Mouse (Mus musculus) ovary, postnatal 36 days (tissue): Measurements from ENCODE around the gene Smarcb1.
A peak's percentile ranks its signal among the peaks of the same experiment; 100 is the strongest.

ENCODE experiments used
- DNase-seq: peaks from one replicate; pipeline ENCODE4 v3.0.0; 2022; ENCODE audit warnings: low spot score, mixed read lengths

Gene Smarcb1

GRCm38 (mm10) chr10:75932891-75933290 lies 11.5 kb upstream of the Smarcb1 start, which contains the start of gene Chchd10:
Gene Chchd10 (plus strand): TSS chr10:75933130.
- no peak for DNase-seq

DNA sequence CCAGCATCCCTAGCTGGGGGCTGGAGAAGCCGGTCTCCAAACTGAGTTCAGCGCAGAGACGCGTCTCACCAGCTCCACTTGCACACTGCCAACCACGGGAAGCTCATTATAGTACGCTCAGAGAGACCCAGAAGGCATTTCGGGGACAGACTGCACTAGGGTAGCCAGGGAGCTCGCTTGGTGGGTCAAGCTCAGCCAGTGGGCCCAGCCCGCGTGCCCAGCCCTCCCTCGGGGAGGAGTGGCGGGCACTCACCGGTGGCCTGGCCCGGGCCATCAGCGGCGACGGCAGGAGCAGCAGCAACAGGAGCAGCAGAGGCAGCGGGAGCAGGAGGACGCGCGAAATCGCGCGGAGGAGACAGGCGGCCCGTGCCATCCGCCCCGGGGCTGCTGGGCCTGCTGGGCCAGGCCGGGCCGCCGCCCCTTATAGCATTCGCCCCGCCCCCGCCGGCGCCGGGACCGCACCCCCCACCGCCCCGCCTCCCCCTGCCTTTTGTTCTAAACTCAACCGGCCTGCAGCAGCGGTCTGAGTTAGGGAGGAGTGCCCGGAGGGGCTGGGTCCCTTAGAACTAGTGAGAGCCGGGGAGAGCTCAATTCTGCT lies 10.8 kb upstream of the Smarcb1 start:
- DNase-seq = peak; percentile 80

DNA sequence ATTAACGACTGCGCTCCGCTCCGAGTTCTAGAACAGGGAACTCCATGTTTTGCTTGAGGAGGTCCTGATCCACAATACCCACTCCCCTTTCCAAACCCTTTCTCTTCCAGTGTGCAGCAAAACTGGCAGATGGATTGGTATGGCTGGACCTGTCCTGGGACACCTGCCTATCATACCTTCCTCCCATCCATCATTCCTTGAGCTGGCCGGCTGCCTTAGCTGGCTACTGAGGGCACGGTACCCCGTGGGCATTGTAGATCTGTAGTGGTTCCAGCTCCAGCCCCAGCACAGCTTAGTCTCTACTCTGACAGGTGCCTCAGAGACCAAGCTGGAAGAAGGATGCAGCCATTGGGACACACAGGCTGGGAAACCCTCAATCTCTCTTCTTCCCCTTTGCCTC lies 9.9 kb upstream of the Smarcb1 start:
- DNase-seq = no peak

DNA sequence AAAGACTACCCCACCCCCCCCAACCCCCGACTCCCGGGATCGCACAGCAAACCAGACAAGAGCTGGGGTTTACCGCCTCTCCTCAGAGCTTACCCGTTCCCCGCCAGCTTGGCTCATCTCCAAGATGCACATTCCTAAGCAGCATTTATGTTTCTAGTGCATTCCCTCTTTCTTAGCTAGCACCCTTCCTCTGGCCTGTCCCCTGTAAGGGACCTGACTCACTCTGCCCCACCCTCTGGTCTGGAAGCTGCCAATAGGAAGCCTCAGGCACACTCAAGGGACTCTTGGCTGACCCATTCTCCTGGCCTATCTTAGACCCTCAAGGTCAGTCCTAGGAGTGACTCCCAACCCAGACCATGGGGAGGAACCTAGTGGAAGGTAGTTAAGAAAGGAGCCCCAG lies 8.9 kb upstream of the Smarcb1 start:
- DNase-seq = no peak

DNA sequence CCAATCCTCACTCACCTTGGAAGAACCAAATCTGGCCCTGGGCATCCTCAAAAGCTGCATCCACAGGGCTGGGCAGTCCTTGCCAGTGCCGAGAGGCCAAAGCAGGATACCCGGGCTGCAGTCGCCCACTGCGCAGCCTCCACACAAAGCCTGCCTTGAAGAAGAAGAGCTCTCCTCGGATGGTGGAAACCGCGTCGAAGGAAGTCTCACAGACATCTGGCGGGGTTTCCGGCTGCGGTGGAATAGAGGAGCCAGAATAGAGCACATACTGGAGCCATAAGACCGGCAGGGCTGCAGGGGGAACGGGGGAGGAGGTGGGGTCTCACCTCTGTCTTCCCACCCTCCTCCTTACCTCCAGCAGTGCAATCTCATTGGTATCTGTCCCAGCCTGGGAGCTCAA lies 5.0 kb upstream of the Smarcb1 start:
- DNase-seq = no peak

GRCm38 (mm10) chr10:75924324-75924723 lies 2.9 kb upstream of the Smarcb1 start:
- DNase-seq = no peak

- DNase-seq = peak; percentile 41
These were observed 526 bp upstream of the Smarcb1 start for GRCm38 (mm10) chr10:75921726-75922560.

GRCm38 (mm10) chr10:75919026-75919425 lies 2.4 kb downstream of the Smarcb1 start:
- DNase-seq = no peak

DNA sequence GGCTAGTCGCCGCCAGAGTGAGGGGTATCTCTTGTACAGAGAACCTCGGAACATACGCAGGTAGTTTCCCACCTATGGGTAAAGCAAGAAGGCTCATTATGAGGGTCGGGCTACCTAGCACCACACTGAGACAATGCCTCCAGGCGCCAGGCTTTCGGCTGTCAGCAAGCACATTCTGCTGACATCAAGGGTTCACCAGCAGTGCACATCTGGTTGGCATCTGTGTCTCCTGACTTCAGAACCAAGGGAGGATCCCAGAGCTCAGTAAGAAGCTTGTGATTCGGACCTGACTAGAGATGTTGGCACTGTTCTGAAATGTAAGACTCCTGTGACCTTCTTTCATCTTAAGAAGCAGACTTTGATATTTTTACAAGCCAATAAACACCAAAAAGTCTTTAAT lies 4.6 kb downstream of the Smarcb1 start:
- DNase-seq = no peak

- no peak for DNase-seq
These were observed 5.9 kb downstream of the Smarcb1 start for GRCm38 (mm10) chr10:75915557-75915956.

DNA sequence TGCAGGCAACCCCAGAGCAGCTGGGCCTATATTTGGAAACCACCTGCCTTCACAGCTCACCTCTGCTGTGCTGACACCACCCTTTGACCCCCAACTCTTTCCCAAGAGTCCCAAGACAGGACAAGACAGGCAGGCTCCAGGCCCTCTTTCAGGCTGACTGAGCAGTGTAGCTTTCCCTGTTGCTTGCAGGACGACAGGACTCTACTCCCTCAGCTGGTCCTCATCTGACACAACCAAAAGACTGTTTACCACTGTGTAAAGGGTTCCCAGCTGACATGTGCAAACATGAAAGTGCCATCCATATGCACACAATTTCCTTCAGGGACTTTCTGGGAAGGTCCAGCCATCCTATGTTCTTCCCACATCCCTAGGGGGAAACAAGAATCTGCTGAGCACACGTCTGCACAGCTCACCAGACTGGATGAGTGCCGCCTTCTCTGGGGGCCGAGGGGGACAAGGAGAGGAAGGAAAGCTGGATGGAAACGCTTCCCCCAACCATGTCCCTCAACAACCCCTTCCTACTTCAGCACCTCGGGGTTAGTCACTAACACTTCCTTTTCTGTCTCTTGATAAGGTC lies 8.3 kb downstream of the Smarcb1 start:
- DNase-seq = no peak

DNA sequence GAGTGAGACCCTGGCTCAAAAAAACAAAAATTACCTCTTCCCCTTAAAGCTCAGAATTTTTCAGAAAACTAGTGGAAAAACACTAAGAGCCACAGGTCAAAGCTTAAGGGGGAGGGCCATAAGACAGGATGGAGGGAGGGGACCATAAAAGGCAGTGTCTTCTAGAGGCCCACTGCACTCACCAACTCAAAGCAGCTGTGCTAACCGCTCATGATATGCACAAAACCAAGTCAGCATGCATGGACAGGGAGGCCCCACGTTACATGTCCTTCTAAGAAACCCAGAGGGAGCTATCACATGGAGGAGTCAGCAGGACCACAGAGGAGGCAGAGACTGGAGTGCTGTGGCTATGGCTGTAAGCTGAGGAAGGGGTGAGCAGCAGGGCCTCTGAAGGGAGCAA lies 10.7 kb downstream of the Smarcb1 start:
- DNase-seq = no peak

DNA sequence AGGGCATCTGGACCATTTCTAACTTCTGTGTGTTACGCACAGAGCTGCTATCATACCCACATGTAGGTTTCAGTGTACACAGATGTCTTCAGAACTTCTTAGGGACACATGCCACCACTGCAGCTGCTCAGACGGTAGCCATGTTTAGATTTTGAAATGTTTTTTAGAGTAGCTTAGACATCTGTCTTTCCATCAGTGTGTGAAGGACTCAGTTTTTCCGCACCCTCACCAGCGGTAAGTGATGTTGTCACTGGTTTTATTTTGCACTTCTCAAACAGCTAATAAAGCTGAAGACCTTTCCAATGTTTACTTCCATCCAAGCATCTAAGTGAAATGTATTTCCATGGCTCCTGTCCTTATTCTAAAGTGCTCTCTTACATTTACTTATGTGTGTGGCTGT lies 14.5 kb downstream of the Smarcb1 start:
- no peak for DNase-seq

DNA sequence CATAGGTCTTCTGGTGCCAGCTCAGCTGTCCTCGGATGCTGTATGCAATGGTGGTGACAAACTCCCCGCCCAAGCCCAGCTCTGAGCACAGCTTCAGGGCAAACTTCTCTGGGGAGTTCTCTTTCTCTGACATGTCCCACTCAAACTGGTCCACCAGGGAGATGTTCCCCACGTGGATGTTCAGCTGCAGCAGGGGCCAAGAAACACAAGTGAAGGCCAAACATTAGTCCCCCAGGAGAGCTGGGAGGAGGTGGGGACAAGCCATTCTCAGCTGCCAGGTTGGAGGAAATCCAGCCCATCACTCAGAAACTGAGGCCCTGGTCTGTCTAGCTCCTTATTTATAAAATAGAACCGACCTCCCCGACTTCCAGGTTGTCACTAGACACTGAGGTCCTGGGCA lies 17.0 kb downstream of the Smarcb1 start:
- DNase-seq = no peak

- DNase-seq = peak; percentile 70
These were observed 22.6 kb downstream of the Smarcb1 start for GRCm38 (mm10) chr10:75898846-75899245.

DNA sequence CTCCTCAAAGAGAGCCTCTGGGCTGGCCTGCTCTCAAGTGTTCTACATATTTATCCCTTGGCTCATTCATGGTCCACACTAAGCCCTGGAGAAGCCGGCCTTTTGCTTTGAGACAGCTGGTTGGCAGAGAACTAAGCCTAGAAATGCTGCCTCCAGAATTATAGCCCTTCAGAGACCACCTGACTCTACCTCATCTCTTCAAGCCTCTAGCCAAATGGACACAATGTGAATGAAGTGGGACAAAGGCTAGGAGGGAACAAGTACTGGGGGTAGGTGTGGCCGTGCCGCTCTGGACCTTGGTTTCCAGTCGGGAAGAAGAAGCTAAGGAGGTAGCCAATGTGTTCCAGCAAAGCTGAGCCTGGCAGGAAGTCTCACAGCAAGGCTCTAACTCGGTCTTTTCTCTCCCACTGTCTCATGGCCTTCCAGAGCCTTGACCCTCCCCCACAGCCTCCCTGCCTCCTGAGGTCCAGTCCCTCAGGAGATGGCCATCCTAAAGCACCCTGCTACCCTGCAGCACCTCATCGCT lies 23.3 kb downstream of the Smarcb1 start:
- DNase-seq = peak; percentile 36

GRCm38 (mm10) chr10:75897373-75897772 lies 24.0 kb downstream of the Smarcb1 start:
- DNase-seq = peak; percentile 70

GRCm38 (mm10) chr10:75896208-75896607 lies 25.2 kb downstream of the Smarcb1 start:
- no peak for DNase-seq

DNA sequence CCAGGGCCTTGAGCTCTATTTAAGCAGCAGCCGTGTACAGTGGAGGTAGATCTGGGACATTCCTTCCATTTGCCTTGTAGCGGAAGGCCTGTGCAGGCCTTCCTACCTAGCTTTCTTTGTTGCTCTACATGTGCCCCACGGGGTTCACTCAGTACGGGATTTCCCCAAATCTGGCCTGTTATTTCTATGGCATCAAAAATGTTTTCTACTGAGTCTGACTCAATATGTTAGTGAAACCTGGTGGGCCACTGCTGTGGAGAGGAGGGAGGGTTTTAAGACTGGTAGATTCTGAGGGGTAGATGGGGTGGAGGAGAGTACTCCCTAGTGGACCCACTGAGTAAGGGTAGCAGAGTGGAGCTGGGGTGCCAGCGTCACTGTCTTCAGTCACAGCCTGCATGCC lies 25.7 kb downstream of the Smarcb1 start:
- no peak for DNase-seq

- DNase-seq = no peak
These were observed 26.8 kb downstream of the Smarcb1 start for GRCm38 (mm10) chr10:75894601-75895000.

DNA sequence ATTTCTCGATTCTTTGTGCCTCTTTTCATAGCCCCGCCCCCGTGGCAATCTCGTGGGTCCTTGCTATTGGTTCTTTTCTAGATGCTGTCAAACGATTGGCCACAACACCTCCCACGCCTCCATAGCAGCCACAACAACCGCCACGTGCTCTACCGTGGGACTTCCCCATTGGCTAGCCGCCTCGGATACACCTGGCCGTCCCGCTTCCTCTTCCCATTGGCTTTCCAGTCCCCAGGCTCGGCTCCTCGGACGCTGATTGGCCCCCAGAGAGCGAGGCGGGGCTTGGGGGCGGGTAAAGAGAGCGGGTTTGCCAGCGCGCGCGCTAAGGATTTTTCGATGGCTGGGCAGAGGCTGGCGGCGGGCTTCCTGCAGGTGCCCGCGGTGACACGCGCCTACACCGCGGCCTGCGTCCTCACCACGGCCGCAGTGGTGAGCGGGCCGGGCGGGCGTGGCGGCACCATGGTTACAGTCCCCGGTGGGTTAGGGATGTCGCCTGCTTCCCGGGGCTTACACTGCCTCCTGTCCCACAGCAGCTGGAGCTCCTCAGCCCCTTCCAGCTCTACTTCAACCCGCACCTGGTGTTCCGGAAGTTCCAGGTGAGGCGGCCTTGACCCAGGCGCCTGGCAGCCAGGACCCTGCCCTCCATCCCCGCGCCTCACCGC lies 28.2 kb downstream of the Smarcb1 start, which contains the start of gene Derl3:
Derl3 (plus strand) TSS at position 325 of the 662 bp plus-strand sequence.
- DNase-seq = peak; percentile 91

DNA sequence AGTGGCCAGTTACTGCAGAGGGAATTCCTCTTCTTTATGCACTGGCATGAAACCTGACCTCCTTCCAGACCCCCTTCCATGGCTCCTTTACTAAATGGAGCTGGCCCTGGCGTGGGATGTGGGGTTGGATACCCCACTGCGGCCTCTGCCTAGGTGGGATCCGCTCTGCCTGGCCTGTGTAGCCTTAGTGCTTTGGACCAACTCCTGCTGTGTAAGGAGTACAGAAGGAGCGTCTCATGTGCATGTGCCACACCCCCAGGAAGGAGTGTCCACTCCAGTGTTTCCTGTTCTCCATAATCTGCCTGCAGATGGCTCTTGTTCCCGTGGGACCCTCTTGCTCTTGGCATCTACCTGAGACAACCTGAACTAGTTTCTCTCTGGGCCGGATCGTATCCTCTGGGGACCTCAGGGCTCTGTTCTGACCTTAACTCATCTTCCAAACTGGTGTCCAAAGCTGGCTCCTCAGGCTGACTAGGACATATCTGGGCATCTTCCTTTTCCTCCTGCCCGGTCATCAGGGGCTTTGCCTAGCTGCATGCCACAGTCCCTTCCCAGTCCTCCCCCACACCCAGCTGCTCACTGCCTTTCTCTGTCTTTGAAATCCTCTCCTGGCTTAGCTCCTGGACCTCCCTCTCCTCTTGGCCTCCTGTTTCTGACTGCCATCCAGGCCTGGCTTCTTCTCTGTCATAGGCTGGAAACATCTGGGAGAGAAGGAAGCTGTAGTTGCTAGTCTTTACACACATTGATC lies 31.8 kb downstream of the Smarcb1 start:
- DNase-seq = no peak
